Mouse (Mus musculus) hindbrain, embryonic 12.5 days (tissue): ENCODE measurements around the gene Gm20824. TPM values are rescaled to one million over a fixed set of nuclear protein-coding genes. Genes with fewer than 3 reads are reported as not detected.
"Not testable (repeated sequence)": the region's sequence is repeated elsewhere in the genome, so short reads cannot be mapped to it uniquely, and the experiment has no call there.

Experiments used
- ATAC-seq: fragments of 200-750 bp; cut with Nextera tagmentation; 2 replicates; pipeline ENCODE4 v1.8.0; 2017; ENCODE audit warnings: moderate TSS enrichment; ENCODE audit not compliant: low FRiP score
- H3K27ac ChIP-seq: fragments of 300-500 bp; sonication (generic); 2 replicates; pipeline ENCODE4 v1.5.1; 2016; ENCODE audit warnings: mild to moderate bottlenecking
- H3K27me3 ChIP-seq: fragments of 300-500 bp; sonication (generic); 2 replicates; pipeline ENCODE4 v1.6.1; 2016; ENCODE audit warnings: mild to moderate bottlenecking
- H3K36me3 ChIP-seq: fragments of 300-500 bp; sonication (generic); 2 replicates; pipeline ENCODE4 v1.6.1; 2016; ENCODE audit warnings: mild to moderate bottlenecking
- H3K4me1 ChIP-seq: fragments of 300-500 bp; sonication (generic); 2 replicates; pipeline ENCODE4 v1.6.1; 2016
- H3K4me2 ChIP-seq: fragments of 300-500 bp; sonication (generic); replicated peaks from 2 replicates; pipeline ENCODE4 v1.6.1; 2016; ENCODE audit warnings: mild to moderate bottlenecking
- H3K4me3 ChIP-seq: fragments of 300-500 bp; sonication (generic); 2 replicates; pipeline ENCODE4 v1.5.1; 2016; ENCODE audit warnings: mild to moderate bottlenecking
- H3K9ac ChIP-seq: fragments of 300-500 bp; sonication (generic); 2 replicates; pipeline ENCODE4 v1.6.1; 2016; ENCODE audit warnings: mild to moderate bottlenecking, moderate library complexity
- H3K9me3 ChIP-seq: fragments of 300-500 bp; sonication (generic); replicated peaks from 2 replicates; pipeline ENCODE4 v1.6.1; 2016; ENCODE audit warnings: mild to moderate bottlenecking
- WGBS: fragments of 180-500 bp; shearing (Covaris S2); methylation state at CpG from one replicate; pipeline ENCODE4 v1.1.7; 2016; 5-methylcytosine and 5-hydroxymethylcytosine counted together
- polyA plus RNA-seq: library from polyadenylated mRNA; unstranded; fragments of >200 nt; fragmentation: Nextera tagmentation; extraction: Ambion mirVana; gene quantifications from 2 replicates; pipeline ENCODE4 v1.2.1, GENCODE M21; 2016

Gene Gm20824
- polyA plus RNA-seq = not detected in 2 replicates

DNA sequence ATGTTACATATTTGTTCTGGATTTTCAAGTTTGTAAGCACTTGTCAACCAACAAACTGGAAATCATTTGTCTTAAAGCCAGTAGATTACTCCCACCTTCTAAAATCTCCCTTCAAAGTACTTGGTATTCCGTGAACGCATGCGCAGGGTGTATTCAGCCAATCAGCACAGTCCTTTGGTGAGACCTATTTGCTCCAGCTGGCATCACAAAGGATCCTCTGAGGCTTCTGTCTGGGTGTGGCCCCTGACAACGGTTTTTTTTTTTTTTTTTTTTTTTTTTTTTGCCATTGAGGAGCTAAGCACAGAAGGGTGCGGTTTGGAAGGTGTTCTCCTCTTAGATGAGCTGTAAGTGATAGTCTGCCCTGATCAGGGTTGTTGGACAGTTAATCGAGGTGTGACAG lies at the start of gene Gm20824:
Gm20824 (plus strand) TSS at position 301 of the 400 bp plus-strand sequence.
- not testable (repeated sequence) for H3K9me3 ChIP-seq, H3K27me3 ChIP-seq, ATAC-seq, H3K4me3 ChIP-seq, H3K27ac ChIP-seq, H3K9ac ChIP-seq, H3K36me3 ChIP-seq, H3K4me2 ChIP-seq, H3K4me1 ChIP-seq
- no CpG with 5 or more reads among the region's 6 CpGs for WGBS

Other genes starting within 250 kb of the Gm20824 start
- not detected in 2 replicates for gene Gm20825, start 186.4 kb upstream of the Gm20824 start, polyA plus RNA-seq